Mouse (Mus musculus): Measurements from ENCODE around the gene Klhdc8b. TPM values are rescaled to one million over a fixed set of nuclear protein-coding genes. Genes with fewer than 3 reads are reported as not detected.

Klhdc8b gene
- total RNA-seq, 2 experiments from 2014 or later: 13.4 to 15.3 TPM

Other genes with a start within 250 kb of the Klhdc8b start
- 100 to 1,000 TPM; 400 to 402 TPM for gene Dag1, start 197.6 kb downstream of the Klhdc8b start, total RNA-seq (2021)
- gene Nicn1, start 171.2 kb downstream of the Klhdc8b start, total RNA-seq (2021): 10 to 100 TPM; 15.9 to 16.7 TPM
- gene Amt, start 164.7 kb downstream of the Klhdc8b start, total RNA-seq (2021): 1 to 10 TPM; 2.4 to 3.1 TPM
- 100 to 1,000 TPM; 272 TPM for gene Rhoa, start 155.5 kb downstream of the Klhdc8b start, total RNA-seq (2021)
- 10 to 100 TPM; 24.7 to 33.9 TPM for gene Tcta, start 155.4 kb downstream of the Klhdc8b start, total RNA-seq (2021)
- 100 to 1,000 TPM in 1 of 2 experiments, 10 to 100 TPM in 1; 91.8 to 108 TPM for gene Gpx1, start 122.7 kb downstream of the Klhdc8b start, total RNA-seq (2021)
- 10 to 100 TPM; 77.2 to 93.2 TPM for gene Usp4, start 113.7 kb downstream of the Klhdc8b start, total RNA-seq (2021)
- 1 to 10 TPM in 1 of 2 experiments, under 1 TPM in 1; 0.57 to 1.2 TPM for gene 1700102P08Rik, start 68.8 kb downstream of the Klhdc8b start, total RNA-seq (2021)
- under 1 TPM; 0.21 to 0.25 TPM for gene Ccdc36, start 33.1 kb downstream of the Klhdc8b start, total RNA-seq (2021)
- not detected for gene BC048562, start 25.1 kb downstream of the Klhdc8b start, total RNA-seq (2021)
- gene Ccdc71, start 1.1 kb downstream of the Klhdc8b start, total RNA-seq (2021): 10 to 100 TPM; 27.0 to 31.3 TPM
- gene Lamb2, start 18.2 kb upstream of the Klhdc8b start, total RNA-seq (2021): 100 to 1,000 TPM; 180 to 191 TPM
- gene Usp19, start 29.0 kb upstream of the Klhdc8b start, total RNA-seq (2021): 100 to 1,000 TPM; 107 to 126 TPM
- 10 to 100 TPM; 93.1 to 96.0 TPM for gene Qars, start 46.1 kb upstream of the Klhdc8b start, total RNA-seq (2021)
- gene Qrich1, start 55.2 kb upstream of the Klhdc8b start, total RNA-seq (2021): 100 to 1,000 TPM; 109 to 123 TPM
- 10 to 100 TPM; 78.6 to 92.9 TPM for gene Impdh2, start 98.7 kb upstream of the Klhdc8b start, total RNA-seq (2021)
- 10 to 100 TPM; 39.6 to 46.7 TPM for gene Ndufaf3, start 105.9 kb upstream of the Klhdc8b start, total RNA-seq (2021)
- gene Dalrd3, start 108.3 kb upstream of the Klhdc8b start, total RNA-seq (2021): 10 to 100 TPM; 11.5 to 14.6 TPM
- gene Wdr6, start 117.2 kb upstream of the Klhdc8b start, total RNA-seq (2021): 10 to 100 TPM; 27.7 to 32.2 TPM
- 1 to 10 TPM; 5.0 to 5.5 TPM for gene P4htm, start 136.1 kb upstream of the Klhdc8b start, total RNA-seq (2021)
- 10 to 100 TPM; 58.2 to 68.8 TPM for gene Arih2, start 187.8 kb upstream of the Klhdc8b start, total RNA-seq (2021)
- gene Slc25a20, start 200.5 kb upstream of the Klhdc8b start, total RNA-seq (2021): 10 to 100 TPM; 68.4 to 75.8 TPM
- 100 to 1,000 TPM; 103 to 104 TPM for gene Prkar2a, start 227.7 kb upstream of the Klhdc8b start, total RNA-seq (2021)

Data from gastrocnemius, postnatal 4 days (tissue).